Comparison of ENCODE assay signal across 11 mouse cellular contexts in genomic region chr19:4121896-4122295, GRCm38 (mm10). TPM values are rescaled to one million over a fixed set of nuclear protein-coding genes. Genes with fewer than 3 reads are reported as not detected.
A peak's percentile ranks its signal among the peaks of the same experiment; 100 is the strongest.
DNase-seq lines count a peak whose midpoint lies in the region; ATAC-seq and TF ChIP-seq lines count a peak whose summit lies in the region.
"Not testable (repeated sequence)": the region's sequence is repeated elsewhere in the genome, so short reads cannot be mapped to it uniquely, and the experiment has no call there.
"Had no signal": no experiment of that assay in that cellular context is flagged by ENCODE, and none has a peak within 500 bp of the region (broad histone marks: within the 10 kb centered on the region; RNA-seq: fewer than 3 reads in every experiment).

No protein-coding gene starts in this region.

- 26% methylated on average over 6 of the region's 6 CpGs for WGBS in bone marrow, adult 2 months
- 61% methylated on average over 6 of the region's 6 CpGs for WGBS in forebrain, embryonic 14.5 days
- WGBS in heart, embryonic 16.5 days, result 49% methylated on average over 6 of the region's 6 CpGs
- WGBS in intestine, postnatal 0 days, result 58% methylated on average over 6 of the region's 6 CpGs
- 62% methylated on average over 6 of the region's 6 CpGs for WGBS in liver, adult 2 months
- 53% methylated on average over 6 of the region's 6 CpGs for WGBS in lung, postnatal 0 days
- WGBS in neural tube, embryonic 13.5 days, result 57% methylated on average over 6 of the region's 6 CpGs

- not testable (repeated sequence) for TF ChIP-seq EP300 in lung, postnatal 0 days (IDR thresholded peaks at IDR 0.05)

- not testable (repeated sequence) for H3K4me3 ChIP-seq in bone marrow, adult 2 months (replicated peaks; ENCODE audit: control insufficient read depth, low read depth, low read length); forebrain, embryonic 14.5 days (ENCODE audit: low read depth, low read length); intestine, postnatal 0 days (ENCODE audit: low read depth, low read length); liver, adult 2 months (ENCODE audit: insufficient read depth, low read depth, low read length); lung, postnatal 0 days (ENCODE audit: low read depth, low read length); neural tube, embryonic 13.5 days
- H3K4me3 ChIP-seq in heart, embryonic 16.5 days (ENCODE audit: low read length), result 0 out of 2 replicates have a peak overlapping the region, but pooled peaks have one; percentile 63

- not testable (repeated sequence) for TF ChIP-seq CTCF in bone marrow, adult 2 months (IDR thresholded peaks at IDR 0.05; ENCODE audit: control insufficient read depth, insufficient read depth, low read length); intestine, postnatal 0 days (IDR thresholded peaks at IDR 0.05; ENCODE audit: low read depth); liver, adult 2 months (IDR thresholded peaks at IDR 0.05; ENCODE audit: low read depth, low read length); lung, postnatal 0 days (IDR thresholded peaks at IDR 0.05)

- TF ChIP-seq POLR2A in bone marrow, adult 2 months (IDR thresholded peaks at IDR 0.05; ENCODE audit: borderline replicate concordance, control insufficient read depth, low read depth, low read length); liver, adult 2 months (IDR thresholded peaks at IDR 0.05; ENCODE audit: extremely low read depth, insufficient read depth, low read length): not testable (repeated sequence)

- not testable (repeated sequence) for H3K9ac ChIP-seq in forebrain, embryonic 14.5 days (ENCODE audit: low read length); heart, embryonic 16.5 days (ENCODE audit: low read length); intestine, postnatal 0 days (ENCODE audit: low read depth, low read length); liver, adult 2 months (ENCODE audit: low read depth, low read length); lung, postnatal 0 days (replicated peaks; ENCODE audit: low read depth); neural tube, embryonic 13.5 days

- H3K4me2 ChIP-seq in forebrain, embryonic 14.5 days (ENCODE audit: low read length), result 0 out of 2 replicates have a peak overlapping the region, but pooled peaks have one; percentile 10
- H3K4me2 ChIP-seq in heart, embryonic 16.5 days (ENCODE audit: low read depth, low read length), result peak overlapping the region; percentile 69
- H3K4me2 ChIP-seq in intestine, postnatal 0 days (replicated peaks; ENCODE audit: low read depth), result peak overlapping the region; percentile 53; the same call in 1 of the 2 replicates
- not testable (repeated sequence) for H3K4me2 ChIP-seq in lung, postnatal 0 days (replicated peaks; ENCODE audit: low read depth, low read length)
- H3K4me2 ChIP-seq in neural tube, embryonic 13.5 days, result peak overlapping the region; percentile 53; the same call in 1 of the 2 replicates

- not testable (repeated sequence) for H3K9me3 ChIP-seq in forebrain, embryonic 14.5 days (replicated peaks; ENCODE audit: control insufficient read depth, low read length); heart, embryonic 16.5 days (replicated peaks; ENCODE audit: control insufficient read depth, low read length); intestine, postnatal 0 days (ENCODE audit: control insufficient read depth); lung, postnatal 0 days (ENCODE audit: low read length); neural tube, embryonic 13.5 days

- peaks cover 14% of the 10 kb centered on the region for H3K36me3 ChIP-seq in forebrain, embryonic 14.5 days (ENCODE audit: control insufficient read depth, insufficient read depth, low read length)
- not testable (repeated sequence) for H3K36me3 ChIP-seq in heart, embryonic 16.5 days (ENCODE audit: control insufficient read depth, insufficient read depth); liver, adult 2 months (ENCODE audit: control insufficient read depth, insufficient read depth, low read length); lung, postnatal 0 days (ENCODE audit: insufficient read depth, low read length)
- peaks cover 18% of the 10 kb centered on the region for H3K36me3 ChIP-seq in intestine, postnatal 0 days (ENCODE audit: control insufficient read depth, insufficient read depth)
- H3K36me3 ChIP-seq in neural tube, embryonic 13.5 days, result peaks cover 14% of the 10 kb centered on the region

- DNase-seq in forebrain, embryonic 14.5 days (ENCODE audit: low spot score); liver, adult 2 months (ENCODE audit: extremely low read depth, low read depth, low spot score): not testable (repeated sequence)
- peak; percentile 46 for DNase-seq in lung, postnatal 0 days (ENCODE audit: low spot score)

- H3K27me3 ChIP-seq in forebrain, embryonic 14.5 days (replicated peaks; ENCODE audit: control insufficient read depth, insufficient read depth, low read length); heart, embryonic 16.5 days (ENCODE audit: control insufficient read depth, insufficient read depth, low read length); intestine, postnatal 0 days (replicated peaks; ENCODE audit: control insufficient read depth, insufficient read depth, low read length); liver, adult 2 months (ENCODE audit: control insufficient read depth, insufficient read depth, low read length); lung, postnatal 0 days (replicated peaks; ENCODE audit: insufficient read depth, low read length); neural tube, embryonic 13.5 days: not testable (repeated sequence)

- peak overlapping the region; percentile 89 for H3K27ac ChIP-seq in bone marrow, adult 2 months (ENCODE audit: control insufficient read depth, insufficient read depth, low read depth, low read length, poor library complexity)
- not testable (repeated sequence) for H3K27ac ChIP-seq in forebrain, embryonic 14.5 days (ENCODE audit: low read depth, low read length); heart, embryonic 16.5 days (ENCODE audit: low read length); intestine, postnatal 0 days (ENCODE audit: low read depth, low read length); lung, postnatal 0 days (ENCODE audit: low read length)
- peak overlapping the region; percentile 7; the same call in 1 of the 2 replicates for H3K27ac ChIP-seq in liver, adult 2 months (replicated peaks; ENCODE audit: insufficient read depth, low read depth, low read length)
- peak overlapping the region; percentile 46; the same call in 1 of the 2 replicates for H3K27ac ChIP-seq in neural tube, embryonic 13.5 days (replicated peaks)

- not testable (repeated sequence) for H3K79me2 ChIP-seq in liver, adult 2 months (ENCODE audit: control insufficient read depth, insufficient read depth, low read length)

- not testable (repeated sequence) for ATAC-seq in forebrain, embryonic 14.5 days; heart, embryonic 16.5 days (replicated peaks; ENCODE audit: extremely low read depth, insufficient read depth, low FRiP score); intestine, postnatal 0 days; lung, postnatal 0 days; neural tube, embryonic 13.5 days (ENCODE audit: low read depth)

- H3K4me1 ChIP-seq in bone marrow, adult 2 months (ENCODE audit: control insufficient read depth, insufficient read depth, low read length), result peaks cover 12% of the 10 kb centered on the region
- peaks cover 10% of the 10 kb centered on the region for H3K4me1 ChIP-seq in forebrain, embryonic 14.5 days (ENCODE audit: control insufficient read depth, insufficient read depth, low read length)
- peaks cover 16% of the 10 kb centered on the region for H3K4me1 ChIP-seq in heart, embryonic 16.5 days (ENCODE audit: control insufficient read depth, insufficient read depth, low read length)
- H3K4me1 ChIP-seq in intestine, postnatal 0 days (replicated peaks; ENCODE audit: control insufficient read depth, insufficient read depth, low read length); liver, adult 2 months (ENCODE audit: control insufficient read depth, insufficient read depth, low read length); lung, postnatal 0 days (ENCODE audit: insufficient read depth, low read depth, low read length): not testable (repeated sequence)
- peaks cover 25% of the 10 kb centered on the region for H3K4me1 ChIP-seq in neural tube, embryonic 13.5 days (replicated peaks)

RNA-seq across cellular contexts. Expression of gene Aip, which starts 3.8 kb away (rescaled TPM):
- polyA plus RNA-seq in bone marrow, adult 2 months (2011; ENCODE audit: insufficient read depth, insufficient read length, low replicate concordance, missing spikeins), result 22.0 and 53.5 TPM in 2 replicates
- 85.2 and 94.4 TPM in 2 replicates for polyA plus RNA-seq in forebrain, embryonic 14.5 days (2014; fragmentation: Nextera tagmentation; extraction: Ambion mirVana)
- 87.5 and 88.6 TPM in 2 replicates for polyA plus RNA-seq in heart, embryonic 16.5 days (2015; fragmentation: Nextera tagmentation; extraction: Ambion mirVana)
- 42.0 and 42.3 TPM in 2 replicates for polyA plus RNA-seq in intestine, postnatal 0 days (2015; fragmentation: Nextera tagmentation; extraction: Ambion mirVana)
- 16.5 and 20.1 TPM in 2 replicates for total RNA-seq in liver, adult 2 months (2014; rRNA removed)
- 30.0 and 33.5 TPM in 2 replicates for polyA plus RNA-seq in liver, adult 2 months (2012; rRNA removed)
- polyA plus RNA-seq in lung, postnatal 0 days (2015; fragmentation: Nextera tagmentation; extraction: Ambion mirVana), result 78.5 and 82.1 TPM in 2 replicates
- polyA plus RNA-seq in neural tube, embryonic 13.5 days (2015; fragmentation: Nextera tagmentation; extraction: Ambion mirVana), result 92.4 and 94.0 TPM in 2 replicates

RNA-seq across cellular contexts. Expression of gene Gpr152, which starts 17.7 kb away (rescaled TPM):
- not detected in 2 replicates for polyA plus RNA-seq in bone marrow, adult 2 months (2011; ENCODE audit: insufficient read depth, insufficient read length, low replicate concordance, missing spikeins)
- polyA plus RNA-seq in forebrain, embryonic 14.5 days (2014; fragmentation: Nextera tagmentation; extraction: Ambion mirVana), result not detected in 2 replicates
- polyA plus RNA-seq in heart, embryonic 16.5 days (2015; fragmentation: Nextera tagmentation; extraction: Ambion mirVana), result not detected in 2 replicates
- polyA plus RNA-seq in intestine, postnatal 0 days (2015; fragmentation: Nextera tagmentation; extraction: Ambion mirVana), result not detected in 2 replicates
- total RNA-seq in liver, adult 2 months (2014; rRNA removed), result not detected in 2 replicates
- polyA plus RNA-seq in liver, adult 2 months (2012; rRNA removed), result 0.02 TPM in 2 replicates
- not detected in 2 replicates for polyA plus RNA-seq in lung, postnatal 0 days (2015; fragmentation: Nextera tagmentation; extraction: Ambion mirVana)
- not detected in 2 replicates for polyA plus RNA-seq in neural tube, embryonic 13.5 days (2015; fragmentation: Nextera tagmentation; extraction: Ambion mirVana)
- total RNA-seq: gastrocnemius, postnatal 36 days; heart, postnatal 25 days; left cerebral cortex, postnatal 10 days had no signal
- polyA plus RNA-seq: embryonic facial prominence, embryonic 15.5 days had no signal

RNA-seq across cellular contexts. Expression of gene Cabp4, which starts 21.9 kb away (rescaled TPM):
- polyA plus RNA-seq in bone marrow, adult 2 months (2011; ENCODE audit: insufficient read depth, insufficient read length, low replicate concordance, missing spikeins), result 0.29 and 0.60 TPM in 2 replicates
- polyA plus RNA-seq in forebrain, embryonic 14.5 days (2014; fragmentation: Nextera tagmentation; extraction: Ambion mirVana), result 0.08 and 0.12 TPM in 2 replicates
- polyA plus RNA-seq in heart, embryonic 16.5 days (2015; fragmentation: Nextera tagmentation; extraction: Ambion mirVana), result 0.11 TPM in 1 of 2 replicates, not detected in the other
- 0.33 TPM in 2 replicates for polyA plus RNA-seq in intestine, postnatal 0 days (2015; fragmentation: Nextera tagmentation; extraction: Ambion mirVana)
- total RNA-seq in liver, adult 2 months (2014; rRNA removed), result 0.37 TPM in 1 of 2 replicates, not detected in the other
- polyA plus RNA-seq in liver, adult 2 months (2012; rRNA removed), result not detected in 2 replicates
- 0.08 and 0.10 TPM in 2 replicates for polyA plus RNA-seq in lung, postnatal 0 days (2015; fragmentation: Nextera tagmentation; extraction: Ambion mirVana)
- 0.14 TPM in 2 replicates for polyA plus RNA-seq in neural tube, embryonic 13.5 days (2015; fragmentation: Nextera tagmentation; extraction: Ambion mirVana)
- total RNA-seq: gastrocnemius, postnatal 36 days had no signal

RNA-seq across cellular contexts. Expression of gene Pitpnm1, which starts 22.1 kb away (rescaled TPM):
- polyA plus RNA-seq in bone marrow, adult 2 months (2011; ENCODE audit: insufficient read depth, insufficient read length, low replicate concordance, missing spikeins), result 72.3 and 159 TPM in 2 replicates
- 29.1 and 40.8 TPM in 2 replicates for polyA plus RNA-seq in forebrain, embryonic 14.5 days (2014; fragmentation: Nextera tagmentation; extraction: Ambion mirVana)
- polyA plus RNA-seq in heart, embryonic 16.5 days (2015; fragmentation: Nextera tagmentation; extraction: Ambion mirVana), result 27.7 and 29.4 TPM in 2 replicates
- 13.7 and 16.3 TPM in 2 replicates for polyA plus RNA-seq in intestine, postnatal 0 days (2015; fragmentation: Nextera tagmentation; extraction: Ambion mirVana)
- 1.7 and 4.9 TPM in 2 replicates for total RNA-seq in liver, adult 2 months (2014; rRNA removed)
- polyA plus RNA-seq in liver, adult 2 months (2012; rRNA removed), result 8.1 and 14.2 TPM in 2 replicates
- polyA plus RNA-seq in lung, postnatal 0 days (2015; fragmentation: Nextera tagmentation; extraction: Ambion mirVana), result 17.0 and 18.9 TPM in 2 replicates
- 37.0 and 37.8 TPM in 2 replicates for polyA plus RNA-seq in neural tube, embryonic 13.5 days (2015; fragmentation: Nextera tagmentation; extraction: Ambion mirVana)

RNA-seq across cellular contexts. Expression of gene Cdk2ap2, which starts 24.9 kb away (rescaled TPM):
- polyA plus RNA-seq in bone marrow, adult 2 months (2011; ENCODE audit: insufficient read depth, insufficient read length, low replicate concordance, missing spikeins), result 93.3 and 143 TPM in 2 replicates
- polyA plus RNA-seq in forebrain, embryonic 14.5 days (2014; fragmentation: Nextera tagmentation; extraction: Ambion mirVana), result 88.6 and 91.7 TPM in 2 replicates
- 86.0 and 86.2 TPM in 2 replicates for polyA plus RNA-seq in heart, embryonic 16.5 days (2015; fragmentation: Nextera tagmentation; extraction: Ambion mirVana)
- polyA plus RNA-seq in intestine, postnatal 0 days (2015; fragmentation: Nextera tagmentation; extraction: Ambion mirVana), result 97.1 and 108 TPM in 2 replicates
- 33.9 and 44.0 TPM in 2 replicates for total RNA-seq in liver, adult 2 months (2014; rRNA removed)
- polyA plus RNA-seq in liver, adult 2 months (2012; rRNA removed), result 185 and 198 TPM in 2 replicates
- 154 and 164 TPM in 2 replicates for polyA plus RNA-seq in lung, postnatal 0 days (2015; fragmentation: Nextera tagmentation; extraction: Ambion mirVana)
- polyA plus RNA-seq in neural tube, embryonic 13.5 days (2015; fragmentation: Nextera tagmentation; extraction: Ambion mirVana), result 82.6 and 86.4 TPM in 2 replicates
